Mouse (Mus musculus) ES-E14 (cell line): Measurements from ENCODE around the gene Crygs. TPM values are rescaled to one million over a fixed set of nuclear protein-coding genes. Genes with fewer than 3 reads are reported as not detected.
A peak's percentile ranks its signal among the peaks of the same experiment; 100 is the strongest.

ENCODE experiments used
- DNase-seq: peaks from one replicate; pipeline ENCODE4 v3.0.0-alpha.2; 2013; ENCODE audit warnings: low read depth, low spot score
- H3K27ac ChIP-seq: 2 replicates; pipeline ENCODE4 v1.5.1; 2012; ENCODE audit warnings: low read depth, mild to moderate bottlenecking, low read length, moderate library complexity, mixed read lengths; ENCODE audit not compliant: poor library complexity, insufficient read depth, severe bottlenecking
- H3K36me3 ChIP-seq: 2 replicates; pipeline ENCODE4 v1.6.1; 2012; ENCODE audit warnings: mild to moderate bottlenecking, low read length, moderate library complexity, mixed read lengths; ENCODE audit not compliant: control insufficient read depth, poor library complexity, insufficient read depth, severe bottlenecking
- H3K4me1 ChIP-seq, 2 experiments: fragments of 150-350 bp in 1 of 2; sonication (generic) in 1 of 2; 2 replicates each; pipeline ENCODE4 v1.6.1; 2012; ENCODE audit warnings: low read length in 2 of 2, mild to moderate bottlenecking in 1 of 2, mixed read lengths in 1 of 2; ENCODE audit not compliant: control insufficient read depth in 2 of 2, insufficient read depth in 2 of 2, poor library complexity in 1 of 2
- H3K4me3 ChIP-seq, 2 experiments: fragments of 150-350 bp in 1 of 2; sonication (generic) in 1 of 2; 2 replicates each; pipeline ENCODE4 v1.5.1; 2012; ENCODE audit warnings: low read length in 2 of 2, low read depth in 1 of 2, mild to moderate bottlenecking in 1 of 2, mixed read lengths in 1 of 2; ENCODE audit not compliant: insufficient read depth in 1 of 2, poor library complexity in 1 of 2, severe bottlenecking in 1 of 2
- H3K9ac ChIP-seq: 2 replicates; pipeline ENCODE4 v1.6.1; 2012; ENCODE audit warnings: low read depth, mild to moderate bottlenecking, low read length, mixed read lengths; ENCODE audit not compliant: poor library complexity, insufficient read depth, severe bottlenecking
- H3K9me3 ChIP-seq: fragments of 150-350 bp; sonication (generic); 2 replicates; pipeline ENCODE4 v1.6.1; 2012; ENCODE audit warnings: low read depth, mild to moderate bottlenecking, low read length; ENCODE audit not compliant: control insufficient read depth, insufficient read depth
- CHD2 ChIP-seq: IDR thresholded peaks from 2 replicates; pipeline ENCODE4 v1.6.1; 2014; ENCODE audit warnings: mild to moderate bottlenecking, low read depth, low read length, inconsistent platforms
- HCFC1 ChIP-seq: IDR thresholded peaks from 2 replicates; pipeline ENCODE4 v1.6.1; 2012; ENCODE audit warnings: low read length, inconsistent platforms, borderline replicate concordance; ENCODE audit not compliant: insufficient read depth
- MAFK ChIP-seq: IDR thresholded peaks from 2 replicates; pipeline ENCODE4 v1.6.1; 2014; ENCODE audit warnings: mild to moderate bottlenecking, low read depth, low read length, inconsistent platforms; ENCODE audit not compliant: insufficient read depth
- ZC3H11A ChIP-seq: IDR thresholded peaks from 2 replicates; pipeline ENCODE4 v1.6.1; 2012; ENCODE audit warnings: low read depth, mild to moderate bottlenecking, inconsistent platforms, low read length, borderline replicate concordance
- ZNF384 ChIP-seq: IDR thresholded peaks from 2 replicates; pipeline ENCODE4 v1.6.1; 2012; ENCODE audit warnings: low read depth, low read length, inconsistent platforms
- in situ Hi-C, 2 experiments: fragments of 600-800 bp; cut with MboI; formaldehyde crosslinking; loops; one replicate each; pipeline ENCODE4 v1.15.1; 2025; ENCODE audit warnings: low sequenced_read_pairs in 2 of 2, inconsistent platforms in 1 of 2; ENCODE audit not compliant: unreplicated experiment in 2 of 2
- total RNA-seq: library from RNA; depleted of rRNA; stranded (reverse); fragments of 300-350 nt; gene quantifications from 2 replicates; pipeline ENCODE4 v1.2.3, GENCODE M21; 2012; rRNA removed

Crygs gene
- total RNA-seq, 1 experiment: not detected

DNA sequence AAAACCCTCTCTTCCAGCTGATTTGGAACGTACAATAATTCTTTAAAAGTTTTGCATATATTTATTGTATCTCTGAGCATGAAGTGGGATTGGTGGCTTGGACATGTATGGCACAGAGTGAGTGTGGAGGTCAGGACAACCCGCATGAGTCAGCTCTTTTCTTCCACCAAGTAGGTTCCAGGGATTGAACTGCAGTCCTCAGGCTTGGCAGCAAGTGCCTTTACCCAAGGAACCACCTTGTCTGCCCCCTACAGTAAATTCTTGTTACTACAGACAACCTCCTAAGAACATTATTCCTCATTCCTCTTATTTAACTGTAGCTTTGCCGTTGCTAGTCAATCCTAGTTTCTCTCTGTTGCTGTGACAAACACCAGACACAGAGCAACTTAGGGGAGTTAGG lies 44.0 kb downstream of the Crygs start:
- H3K27ac ChIP-seq: no peak overlapping the region

DNA sequence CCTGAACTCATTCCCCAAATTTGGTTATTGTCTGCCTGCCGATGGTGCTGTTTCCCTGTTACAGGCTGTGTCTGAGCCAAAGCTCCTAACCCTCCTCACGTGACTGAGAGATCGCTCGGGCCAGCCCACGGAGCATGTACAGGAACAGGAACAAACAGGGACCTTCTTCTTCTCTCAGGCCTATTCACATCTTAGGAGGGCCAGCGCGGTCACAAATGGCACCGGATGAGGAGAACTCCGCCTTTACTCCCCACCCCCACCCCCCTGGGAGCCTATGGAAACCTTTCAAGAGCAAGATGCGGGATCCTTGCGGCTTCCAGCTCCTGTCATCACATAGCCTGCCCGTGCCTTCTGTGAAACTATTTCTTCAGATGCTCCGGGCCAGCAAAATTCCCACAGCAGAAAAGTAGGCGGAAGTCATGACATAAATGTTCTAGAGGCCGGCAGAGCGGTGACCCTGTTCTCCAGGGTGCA lies 44.6 kb downstream of the Crygs start:
- Histone ChIP-seq H3K4me3 (peak overlapping the region; percentile 1 to 30; a peak in 2 of 4 replicates), H3K9ac (no peak overlapping the region)

More for the DNA sequence above, 44.0 kb downstream of the Crygs start:
- Histone ChIP-seq H3K4me3 (no peak overlapping the region), H3K36me3 (no peaks in the 10 kb centered on the region), H3K9ac (no peak overlapping the region), H3K9me3 (no peaks in the 10 kb centered on the region), H3K4me1 (peaks cover 0 to 2% of the 10 kb centered on the region in 2 experiments; a peak in 2 of 4 replicates)
- in situ Hi-C loops: no loop called here
- peak; percentile 56 for DNase-seq
- TF ChIP-seq ZC3H11A (0 out of 2 replicates have a peak, but pooled peaks have one; percentile 4), MAFK (peak; percentile 79; the same call in 1 of the 2 replicates), CHD2 (no peak), ZNF384 (no peak), HCFC1 (no peak)

DNA sequence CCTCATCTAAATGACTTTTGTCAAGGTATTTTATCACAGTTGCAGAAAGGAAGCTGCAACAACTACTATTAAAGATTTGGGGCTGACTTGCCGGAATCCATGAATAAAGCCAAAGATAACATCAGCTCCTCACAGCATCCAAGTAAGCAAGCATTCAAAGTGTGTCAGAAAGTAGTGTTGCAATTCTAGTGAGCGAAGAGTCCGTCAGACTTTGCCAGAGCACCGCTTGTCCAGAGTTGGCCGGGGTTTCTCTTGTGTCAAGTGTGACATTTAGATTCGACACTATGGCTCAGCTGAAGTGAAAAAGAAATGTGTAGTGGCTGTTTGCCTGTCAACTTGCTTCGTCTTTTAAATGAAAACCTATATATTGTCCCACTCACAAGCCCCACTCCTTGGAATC lies 45.8 kb downstream of the Crygs start:
- no peak overlapping the region for H3K4me3 ChIP-seq
- in situ Hi-C loops: no loop called here
- no peaks in the 10 kb centered on the region for H3K9me3 ChIP-seq
- peaks cover 0 to 2% of the 10 kb centered on the region in 2 experiments; a peak in 2 of 4 replicates for H3K4me1 ChIP-seq
- no peak for TF ChIP-seq ZNF384
- no peak for TF ChIP-seq HCFC1
- TF ChIP-seq MAFK: no peak
- no peak for TF ChIP-seq ZC3H11A
- TF ChIP-seq CHD2: no peak
- H3K27ac ChIP-seq: no peak overlapping the region
- no peak for DNase-seq
- H3K36me3 ChIP-seq: no peaks in the 10 kb centered on the region
- no peak overlapping the region for H3K9ac ChIP-seq

More for the DNA sequence above, 44.6 kb downstream of the Crygs start:
- Histone ChIP-seq H3K4me1 (peaks cover 0 to 2% of the 10 kb centered on the region in 2 experiments; a peak in 2 of 4 replicates), H3K36me3 (no peaks in the 10 kb centered on the region), H3K9me3 (no peaks in the 10 kb centered on the region), H3K27ac (no peak overlapping the region)
- TF ChIP-seq HCFC1 (no peak), ZC3H11A (no peak), ZNF384 (no peak), MAFK (no peak), CHD2 (no peak)
- in situ Hi-C loops: no loop called here
- DNase-seq: peak; percentile 24

Other genes with a start within 250 kb of the Crygs start
- gene Dgkg, start 154.4 kb downstream of the Crygs start, total RNA-seq: 0.22 and 0.26 TPM in 2 replicates
- 17.5 and 20.0 TPM in 2 replicates for gene Tbccd1, start 46.1 kb upstream of the Crygs start, total RNA-seq
- gene Dnajb11, start 46.3 kb upstream of the Crygs start, total RNA-seq: 140 and 155 TPM in 2 replicates
- gene Ahsg, start 79.7 kb upstream of the Crygs start, total RNA-seq: 1.1 and 1.8 TPM in 2 replicates
- 3.7 and 4.7 TPM in 2 replicates for gene Fetub, start 106.8 kb upstream of the Crygs start, total RNA-seq
- not detected in 2 replicates for gene Hrg, start 139.5 kb upstream of the Crygs start, total RNA-seq
- 0.22 TPM in 1 of 2 replicates, not detected in the other for gene Kng2, start 217.9 kb upstream of the Crygs start, total RNA-seq
- gene Kng1, start 246.3 kb upstream of the Crygs start, total RNA-seq: 0.32 and 0.49 TPM in 2 replicates